Mouse (Mus musculus): Measurements from ENCODE around the gene Ttc19. TPM values are rescaled to one million over a fixed set of nuclear protein-coding genes. Genes with fewer than 3 reads are reported as not detected.
"Not testable (repeated sequence)": the region's sequence is repeated elsewhere in the genome, so short reads cannot be mapped to it uniquely, and the experiment has no call there.

Gene Ttc19
- polyA plus RNA-seq, 1 experiment from 2014 or later: 19.7 TPM

- WGBS: 88% methylated on average over 2 of the region's 2 CpGs
- H3K27me3 ChIP-seq (ENCODE audit: control insufficient read depth, insufficient read depth, low read length): no peaks in the 10 kb centered on the region
- peaks cover 46% of the 10 kb centered on the region for H3K36me3 ChIP-seq (ENCODE audit: control insufficient read depth, insufficient read depth)
- ATAC-seq (replicated peaks; ENCODE audit: extremely low read depth, insufficient read depth, low FRiP score): no peak
- no peak overlapping the region for H3K27ac ChIP-seq (ENCODE audit: low read length)
- H3K4me3 ChIP-seq (ENCODE audit: low read length): no peak overlapping the region
- no peak overlapping the region for H3K4me2 ChIP-seq (ENCODE audit: low read depth, low read length)
- no peaks in the 10 kb centered on the region for H3K9me3 ChIP-seq (replicated peaks; ENCODE audit: control insufficient read depth, low read length)
- H3K4me1 ChIP-seq (ENCODE audit: control insufficient read depth, insufficient read depth, low read length): no peaks in the 10 kb centered on the region
- no peak overlapping the region for H3K9ac ChIP-seq (ENCODE audit: low read length)
These were observed 73.9 kb downstream of the Ttc19 start for GRCm38 (mm10) chr11:62355216-62355615.

GRCm38 (mm10) chr11:62366879-62367278 is 85.6 kb downstream of the Ttc19 start:
- H3K36me3 ChIP-seq (ENCODE audit: control insufficient read depth, insufficient read depth): peaks cover 26% of the 10 kb centered on the region

GRCm38 (mm10) chr11:62369924-62370323 is 88.7 kb downstream of the Ttc19 start:
- H3K9me3 ChIP-seq (replicated peaks; ENCODE audit: control insufficient read depth, low read length): no peaks in the 10 kb centered on the region
- ATAC-seq (replicated peaks; ENCODE audit: extremely low read depth, insufficient read depth, low FRiP score): no peak
- no peak overlapping the region for H3K27ac ChIP-seq (ENCODE audit: low read length)
- H3K4me1 ChIP-seq (ENCODE audit: control insufficient read depth, insufficient read depth, low read length): no peaks in the 10 kb centered on the region
- H3K4me3 ChIP-seq (ENCODE audit: low read length): no peak overlapping the region
- H3K27me3 ChIP-seq (ENCODE audit: control insufficient read depth, insufficient read depth, low read length): no peaks in the 10 kb centered on the region
- no peak overlapping the region for H3K9ac ChIP-seq (ENCODE audit: low read length)
- H3K36me3 ChIP-seq (ENCODE audit: control insufficient read depth, insufficient read depth): peaks cover 34% of the 10 kb centered on the region
- H3K4me2 ChIP-seq (ENCODE audit: low read depth, low read length): no peak overlapping the region

More at GRCm38 (mm10) chr11:62366879-62367278, 85.6 kb downstream of the Ttc19 start:
- Histone ChIP-seq H3K9me3 (replicated peaks; ENCODE audit: control insufficient read depth, low read length) (no peaks in the 10 kb centered on the region), H3K4me3 (ENCODE audit: low read length) (no peak overlapping the region), H3K27ac (ENCODE audit: low read length) (no peak overlapping the region), H3K27me3 (ENCODE audit: control insufficient read depth, insufficient read depth, low read length) (no peaks in the 10 kb centered on the region), H3K9ac (ENCODE audit: low read length) (no peak overlapping the region), H3K4me2 (ENCODE audit: low read depth, low read length) (no peak overlapping the region), H3K4me1 (ENCODE audit: control insufficient read depth, insufficient read depth, low read length) (no peaks in the 10 kb centered on the region)
- ATAC-seq (replicated peaks; ENCODE audit: extremely low read depth, insufficient read depth, low FRiP score): no peak
- 92% methylated on average over 6 of the region's 6 CpGs for WGBS

DNA sequence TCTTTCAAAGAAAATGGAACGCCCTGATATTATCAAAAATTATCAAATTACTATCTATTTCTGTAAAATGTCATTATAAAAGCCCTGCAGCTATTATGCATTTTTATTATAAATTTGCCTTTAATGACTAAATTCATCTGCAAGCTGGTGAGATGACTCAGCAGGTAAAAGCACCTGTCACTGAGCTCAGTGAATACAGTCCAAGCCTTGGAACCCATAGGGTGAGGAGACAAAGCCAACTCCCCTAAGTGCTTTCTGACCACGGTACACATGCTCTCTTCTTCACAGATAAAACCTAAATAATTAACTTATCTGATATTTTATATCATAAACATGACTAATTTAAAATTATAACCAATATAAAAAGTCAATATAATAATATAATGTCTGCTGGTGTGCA is 90.5 kb downstream of the Ttc19 start:
- Histone ChIP-seq H3K36me3 (ENCODE audit: control insufficient read depth, insufficient read depth) (peaks cover 31% of the 10 kb centered on the region), H3K27ac (ENCODE audit: low read length) (no peak overlapping the region), H3K9ac (ENCODE audit: low read length) (no peak overlapping the region), H3K27me3 (ENCODE audit: control insufficient read depth, insufficient read depth, low read length) (no peaks in the 10 kb centered on the region), H3K4me2 (ENCODE audit: low read depth, low read length) (no peak overlapping the region), H3K9me3 (replicated peaks; ENCODE audit: control insufficient read depth, low read length) (no peaks in the 10 kb centered on the region), H3K4me3 (ENCODE audit: low read length) (no peak overlapping the region), H3K4me1 (ENCODE audit: control insufficient read depth, insufficient read depth, low read length) (no peaks in the 10 kb centered on the region)
- ATAC-seq (replicated peaks; ENCODE audit: extremely low read depth, insufficient read depth, low FRiP score): no peak
- 89% methylated on average over 2 of the region's 2 CpGs for WGBS

- H3K27me3 ChIP-seq (ENCODE audit: control insufficient read depth, insufficient read depth, low read length); H3K4me3 ChIP-seq (ENCODE audit: low read length); H3K4me2 ChIP-seq (ENCODE audit: low read depth, low read length); H3K9me3 ChIP-seq (replicated peaks; ENCODE audit: control insufficient read depth, low read length); H3K9ac ChIP-seq (ENCODE audit: low read length); H3K4me1 ChIP-seq (ENCODE audit: control insufficient read depth, insufficient read depth, low read length); ATAC-seq (replicated peaks; ENCODE audit: extremely low read depth, insufficient read depth, low FRiP score); H3K27ac ChIP-seq (ENCODE audit: low read length): not testable (repeated sequence)
- peaks cover 32% of the 10 kb centered on the region for H3K36me3 ChIP-seq (ENCODE audit: control insufficient read depth, insufficient read depth)
- WGBS: 80% methylated on average over 6 of the region's 6 CpGs
These were observed 96.1 kb downstream of the Ttc19 start for GRCm38 (mm10) chr11:62377202-62377851.

Other genes with a start within 250 kb of the Ttc19 start
- gene Adora2b, start 32.5 kb upstream of the Ttc19 start, polyA plus RNA-seq (2015; fragmentation: Nextera tagmentation; extraction: Ambion mirVana): 1.5 and 1.6 TPM in 2 replicates
- 16.6 and 20.0 TPM in 2 replicates for gene Zswim7, start 98 bp upstream of the Ttc19 start, polyA plus RNA-seq (2015; fragmentation: Nextera tagmentation; extraction: Ambion mirVana)
- 6.3 and 7.2 TPM in 2 replicates for gene Pigl, start 177.0 kb downstream of the Ttc19 start, polyA plus RNA-seq (2015; fragmentation: Nextera tagmentation; extraction: Ambion mirVana)
- 72.0 and 106 TPM in 2 replicates for gene Ncor1, start 177.1 kb downstream of the Ttc19 start, polyA plus RNA-seq (2015; fragmentation: Nextera tagmentation; extraction: Ambion mirVana)

All from heart, embryonic 16.5 days (tissue).